Mouse (Mus musculus) forebrain, postnatal 0 days (tissue): ENCODE measurements around the gene Tspan9. TPM values are rescaled to one million over a fixed set of nuclear protein-coding genes. Genes with fewer than 3 reads are reported as not detected.
A peak's percentile ranks its signal among the peaks of the same experiment; 100 is the strongest.

Source experiments
- ATAC-seq: fragments of 200-750 bp; cut with Nextera tagmentation; 2 replicates; pipeline ENCODE4 v1.8.0; 2017; ENCODE audit warnings: mild to moderate bottlenecking, moderate library complexity
- DNase-seq: peaks from one replicate; pipeline ENCODE4 v3.0.0-alpha.2; 2015
- H3K27ac ChIP-seq: fragments of 300-500 bp; sonication (generic); 2 replicates; pipeline ENCODE4 v1.5.1; 2014; ENCODE audit warnings: low read depth, mild to moderate bottlenecking, antibody characterized with exemption, low read length, moderate library complexity, mixed read lengths
- H3K27me3 ChIP-seq: fragments of 300-500 bp; sonication (generic); 2 replicates; pipeline ENCODE4 v1.6.1; 2014; ENCODE audit warnings: mild to moderate bottlenecking, low read length, mixed read lengths; ENCODE audit not compliant: insufficient read depth
- H3K36me3 ChIP-seq: fragments of 300-500 bp; sonication (generic); 2 replicates; pipeline ENCODE4 v1.6.1; 2014; ENCODE audit warnings: mild to moderate bottlenecking, moderate library complexity; ENCODE audit not compliant: insufficient read depth
- H3K4me1 ChIP-seq: fragments of 300-500 bp; sonication (generic); 2 replicates; pipeline ENCODE4 v1.6.1; 2014; ENCODE audit warnings: antibody characterized with exemption; ENCODE audit not compliant: insufficient read depth
- H3K4me2 ChIP-seq: fragments of 300-500 bp; sonication (generic); 2 replicates; pipeline ENCODE4 v1.6.1; 2014; ENCODE audit warnings: low read depth, mild to moderate bottlenecking, moderate library complexity
- H3K4me3 ChIP-seq: fragments of 300-500 bp; sonication (generic); 2 replicates; pipeline ENCODE4 v1.5.1; 2014; ENCODE audit warnings: low read depth, low read length, mixed read lengths
- H3K9ac ChIP-seq: fragments of 300-500 bp; sonication (generic); 2 replicates; pipeline ENCODE4 v1.6.1; 2014; ENCODE audit warnings: mild to moderate bottlenecking
- H3K9me3 ChIP-seq: fragments of 300-500 bp; sonication (generic); 2 replicates; pipeline ENCODE4 v1.6.1; 2016; ENCODE audit warnings: low read length
- CTCF ChIP-seq: sonication (generic); IDR thresholded peaks from 2 replicates; pipeline ENCODE4 v1.5.1; 2016; ENCODE audit warnings: antibody characterized with exemption, control low read depth, low read depth
- WGBS: fragments of 180-500 bp; shearing (Covaris S2); extraction: QIAGEN DNeasy Blood & Tissue Kit; methylation state at CpG from one replicate; pipeline ENCODE4 v1.1.7; 2014; 5-methylcytosine and 5-hydroxymethylcytosine counted together
- polyA plus RNA-seq: library from polyadenylated mRNA; unstranded; fragments of >200 nt; fragmentation: Nextera tagmentation; extraction: Ambion mirVana; gene quantifications from 2 replicates; pipeline ENCODE4 v1.2.1, GENCODE M21; 2015
- total RNA-seq: library from RNA; depleted of rRNA; stranded (reverse); fragments of >200 nt; gene quantifications from 2 replicates; pipeline ENCODE4 v1.2.3, GENCODE M21; 2014

Tspan9 gene
- total and polyA plus RNA-seq, 2 experiments from 2014 or later = 63.9 to 150 TPM

- H3K27ac ChIP-seq = no peak overlapping the region
- no peak overlapping the region for H3K4me3 ChIP-seq
- H3K9ac ChIP-seq = no peak overlapping the region
- no peak for TF ChIP-seq CTCF
- DNase-seq (no peak), ATAC-seq (no peak)
- 60% methylated on average over 20 of the region's 20 CpGs for WGBS
- no peaks in the 10 kb centered on the region for H3K36me3 ChIP-seq
- H3K4me1 ChIP-seq = no peaks in the 10 kb centered on the region
- no peak overlapping the region for H3K4me2 ChIP-seq
- no peaks in the 10 kb centered on the region for H3K9me3 ChIP-seq
- H3K27me3 ChIP-seq = no peaks in the 10 kb centered on the region
Measured at GRCm38 (mm10) chr6:127978941-127979340, 164.5 kb downstream of the Tspan9 start.

GRCm38 (mm10) chr6:127976695-127977094, 166.7 kb downstream of the Tspan9 start:
- WGBS = 80% methylated on average over 6 of the region's 6 CpGs
- H3K9ac ChIP-seq = no peak overlapping the region
- H3K4me2 ChIP-seq = no peak overlapping the region
- H3K4me3 ChIP-seq = no peak overlapping the region
- no peaks in the 10 kb centered on the region for H3K9me3 ChIP-seq
- no peaks in the 10 kb centered on the region for H3K4me1 ChIP-seq
- TF ChIP-seq CTCF = no peak
- DNase-seq (no peak), ATAC-seq (no peak)
- no peaks in the 10 kb centered on the region for H3K36me3 ChIP-seq
- no peaks in the 10 kb centered on the region for H3K27me3 ChIP-seq
- no peak overlapping the region for H3K27ac ChIP-seq

DNA sequence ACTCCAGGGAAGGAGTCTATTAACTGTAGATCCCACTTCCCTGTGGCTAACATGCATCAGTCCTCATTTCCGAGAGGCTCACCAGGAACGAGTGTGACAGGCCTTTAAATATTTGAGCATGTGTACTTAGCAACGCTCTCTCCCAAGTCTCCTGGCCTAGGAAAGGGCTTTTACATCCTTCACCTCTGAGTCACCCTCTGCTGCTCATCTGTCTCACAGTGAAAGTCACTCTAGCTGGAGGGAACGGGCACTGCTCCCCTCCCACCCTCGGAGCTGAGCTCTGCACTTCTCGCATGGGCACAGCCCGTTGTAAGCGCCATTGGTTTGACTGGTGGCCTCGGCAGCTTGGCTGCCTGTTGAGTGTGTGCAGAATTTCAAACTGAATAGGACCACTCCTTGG, 169.4 kb downstream of the Tspan9 start:
- no peak overlapping the region for H3K9ac ChIP-seq
- no peaks in the 10 kb centered on the region for H3K9me3 ChIP-seq
- no peaks in the 10 kb centered on the region for H3K27me3 ChIP-seq
- no peaks in the 10 kb centered on the region for H3K36me3 ChIP-seq
- H3K4me3 ChIP-seq = no peak overlapping the region
- H3K27ac ChIP-seq = peak overlapping the region; percentile 57
- WGBS = 42% methylated on average over 9 of the region's 9 CpGs
- TF ChIP-seq CTCF = no peak
- DNase-seq (no peak), ATAC-seq (peak; percentile 47; the same call in 1 of the 2 replicates)
- H3K4me2 ChIP-seq = no peak overlapping the region
- no peaks in the 10 kb centered on the region for H3K4me1 ChIP-seq

DNA sequence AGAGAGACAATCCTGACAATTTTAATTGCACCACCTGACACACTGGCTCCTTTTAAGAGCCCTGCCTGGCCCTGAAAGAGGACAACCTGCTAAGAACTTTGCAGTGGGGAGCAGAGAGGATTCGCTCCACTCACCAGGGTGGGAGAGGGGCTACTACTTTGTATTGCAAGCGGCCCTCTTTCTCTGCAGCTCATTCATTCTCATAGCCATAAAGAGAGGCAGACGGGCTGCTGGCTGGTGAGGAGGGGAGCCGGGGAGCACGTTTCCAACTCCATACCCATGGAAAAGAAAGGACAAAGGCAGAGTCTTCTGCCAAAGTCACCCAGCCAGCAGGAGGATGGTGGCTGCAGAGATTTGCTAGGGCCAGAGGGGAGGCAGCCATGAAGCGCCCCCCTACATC, 169.8 kb downstream of the Tspan9 start:
- H3K36me3 ChIP-seq = no peaks in the 10 kb centered on the region
- H3K27me3 ChIP-seq = no peaks in the 10 kb centered on the region
- no peak overlapping the region for H3K4me3 ChIP-seq
- 23% methylated on average over 6 of the region's 6 CpGs for WGBS
- no peak overlapping the region for H3K4me2 ChIP-seq
- H3K9me3 ChIP-seq = no peaks in the 10 kb centered on the region
- peak; percentile 39 for DNase-seq
- H3K27ac ChIP-seq = peak overlapping the region; percentile 57
- H3K4me1 ChIP-seq = no peaks in the 10 kb centered on the region
- TF ChIP-seq CTCF = peak; percentile 2; the same call in 1 of the 2 replicates
- no peak overlapping the region for H3K9ac ChIP-seq
- peak; percentile 64 for ATAC-seq

GRCm38 (mm10) chr6:127971931-127972330, 171.5 kb downstream of the Tspan9 start:
- Histone ChIP-seq H3K9ac (no peak overlapping the region), H3K36me3 (no peaks in the 10 kb centered on the region), H3K4me1 (no peaks in the 10 kb centered on the region), H3K27me3 (no peaks in the 10 kb centered on the region), H3K4me2 (no peak overlapping the region), H3K27ac (no peak overlapping the region), H3K9me3 (no peaks in the 10 kb centered on the region), H3K4me3 (no peak overlapping the region)
- 88% methylated on average over 5 of the region's 5 CpGs for WGBS
- TF ChIP-seq CTCF = no peak
- ATAC-seq = no peak
- DNase-seq = no peak

DNA sequence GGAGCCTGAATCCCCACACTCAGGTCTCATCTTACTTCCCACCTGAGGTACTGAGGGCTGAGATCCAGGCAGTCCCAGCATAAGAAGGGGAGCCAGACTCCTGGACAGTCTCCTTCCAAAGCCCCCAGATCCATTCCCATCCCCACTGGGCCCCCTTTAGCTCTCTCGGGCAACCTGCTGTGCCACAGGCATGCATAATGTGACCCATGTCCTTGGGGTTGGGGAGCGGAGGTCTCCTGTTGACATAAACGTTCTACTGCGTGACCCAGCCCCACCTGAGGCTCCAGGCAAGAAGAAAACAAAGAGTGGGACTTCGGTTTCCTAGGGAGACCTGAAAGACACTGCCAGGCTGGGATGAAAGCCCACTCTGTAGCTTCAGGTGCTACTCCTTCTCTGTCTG, 172.5 kb downstream of the Tspan9 start:
- H3K4me3 ChIP-seq = no peak overlapping the region
- WGBS = 62% methylated on average over 5 of the region's 5 CpGs
- no peaks in the 10 kb centered on the region for H3K4me1 ChIP-seq
- H3K9ac ChIP-seq = no peak overlapping the region
- ATAC-seq = no peak
- no peaks in the 10 kb centered on the region for H3K27me3 ChIP-seq
- no peak for DNase-seq
- H3K4me2 ChIP-seq = no peak overlapping the region
- no peaks in the 10 kb centered on the region for H3K9me3 ChIP-seq
- peaks cover 4% of the 10 kb centered on the region; the same call in 1 of the 2 replicates for H3K36me3 ChIP-seq
- TF ChIP-seq CTCF = no peak
- H3K27ac ChIP-seq = no peak overlapping the region

DNA sequence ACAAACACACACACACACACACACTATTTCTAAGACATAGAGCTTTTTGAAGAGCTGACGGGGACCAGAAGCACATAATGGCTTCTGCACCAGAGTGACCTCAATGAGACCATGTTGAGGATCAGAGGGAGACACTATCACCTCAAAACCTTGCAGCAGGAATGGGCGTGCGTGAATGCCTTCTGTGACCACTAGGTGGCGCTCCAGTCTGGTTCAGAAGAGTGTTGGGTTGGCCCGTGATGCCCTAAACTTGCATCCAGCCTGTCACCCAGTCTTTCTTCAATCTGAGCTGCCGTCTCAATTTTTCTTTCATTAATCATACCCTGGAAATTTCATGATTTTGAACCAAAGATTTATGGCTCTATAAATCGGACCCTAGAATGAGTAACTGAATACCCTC, 173.3 kb downstream of the Tspan9 start:
- peak; percentile 99 for TF ChIP-seq CTCF
- 5% methylated on average over 7 of the region's 7 CpGs for WGBS
- H3K4me1 ChIP-seq = no peaks in the 10 kb centered on the region
- peaks cover 4% of the 10 kb centered on the region; the same call in 1 of the 2 replicates for H3K36me3 ChIP-seq
- H3K4me3 ChIP-seq = no peak overlapping the region
- no peaks in the 10 kb centered on the region for H3K9me3 ChIP-seq
- H3K27ac ChIP-seq = no peak overlapping the region
- H3K4me2 ChIP-seq = no peak overlapping the region
- peak; percentile 75 for ATAC-seq
- H3K27me3 ChIP-seq = no peaks in the 10 kb centered on the region
- peak; percentile 90 for DNase-seq
- H3K9ac ChIP-seq = no peak overlapping the region
